Mouse (Mus musculus): ENCODE data around the gene Frem2. TPM values are rescaled to one million over a fixed set of nuclear protein-coding genes. Genes with fewer than 3 reads are reported as not detected.

The Frem2 gene
- polyA plus RNA-seq, 1 experiment from 2014 or later, result 6.7 TPM

DNA sequence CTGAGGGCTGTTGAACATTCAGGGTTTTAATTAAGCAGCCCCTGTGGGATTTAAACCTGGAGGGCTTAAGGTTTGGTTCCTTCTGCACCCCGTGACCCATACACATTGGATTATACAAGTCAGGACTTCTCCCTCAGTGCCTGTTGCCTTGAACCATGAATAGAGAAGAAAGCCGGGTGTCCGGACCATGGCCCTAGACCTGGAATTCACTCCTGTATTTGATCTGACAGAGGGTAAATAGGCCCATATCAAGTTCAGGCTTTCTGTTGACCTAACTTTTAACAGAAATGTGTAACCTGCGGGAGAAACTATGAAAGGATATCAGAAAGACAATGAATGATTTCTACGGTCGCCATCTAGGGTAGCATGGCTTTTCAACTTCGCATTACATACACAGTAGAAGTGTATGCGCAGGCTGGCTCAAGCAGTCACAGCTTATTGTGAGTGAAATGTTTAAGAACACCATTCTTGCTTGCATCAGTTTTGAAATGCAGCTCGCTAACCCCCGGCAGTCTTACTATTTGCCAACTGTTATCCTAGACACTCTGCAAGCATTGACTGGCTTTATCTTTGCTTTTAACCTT is 77.9 kb downstream of the Frem2 start:
- H3K4me1 ChIP-seq, result no peaks in the 10 kb centered on the region
- H3K4me3 ChIP-seq, result no peak overlapping the region
- no peaks in the 10 kb centered on the region for H3K27me3 ChIP-seq
- no peak for ATAC-seq (ENCODE audit: insufficient number of reproducible peaks, insufficient read depth, low FRiP score, low TSS enrichment)
- no peak overlapping the region for H3K9ac ChIP-seq
- no peaks in the 10 kb centered on the region for H3K36me3 ChIP-seq
- H3K27ac ChIP-seq, result no peak overlapping the region
- no peaks in the 10 kb centered on the region for H3K9me3 ChIP-seq
- no peak overlapping the region for H3K4me2 ChIP-seq (replicated peaks)
- WGBS, result 72% methylated on average over 10 of the region's 10 CpGs

GRCm38 (mm10) chr3:53576320-53577116 is 80.6 kb downstream of the Frem2 start:
- Histone ChIP-seq H3K4me3 (no peak overlapping the region), H3K9ac (no peak overlapping the region), H3K27ac (no peak overlapping the region), H3K27me3 (no peaks in the 10 kb centered on the region), H3K4me2 (replicated peaks) (no peak overlapping the region), H3K36me3 (no peaks in the 10 kb centered on the region), H3K4me1 (no peaks in the 10 kb centered on the region), H3K9me3 (no peaks in the 10 kb centered on the region)
- no peak for ATAC-seq (ENCODE audit: insufficient number of reproducible peaks, insufficient read depth, low FRiP score, low TSS enrichment)
- 56% methylated on average over 7 of the region's 7 CpGs for WGBS

GRCm38 (mm10) chr3:53574123-53574522 is 83.0 kb downstream of the Frem2 start:
- no peak overlapping the region for H3K27ac ChIP-seq
- 59% methylated on average over 9 of the region's 9 CpGs for WGBS
- H3K4me3 ChIP-seq, result no peak overlapping the region
- H3K9me3 ChIP-seq, result no peaks in the 10 kb centered on the region
- ATAC-seq (ENCODE audit: insufficient number of reproducible peaks, insufficient read depth, low FRiP score, low TSS enrichment), result no peak
- H3K4me1 ChIP-seq, result no peaks in the 10 kb centered on the region
- H3K4me2 ChIP-seq (replicated peaks), result no peak overlapping the region
- no peaks in the 10 kb centered on the region for H3K36me3 ChIP-seq
- no peak overlapping the region for H3K9ac ChIP-seq
- no peaks in the 10 kb centered on the region for H3K27me3 ChIP-seq

DNA sequence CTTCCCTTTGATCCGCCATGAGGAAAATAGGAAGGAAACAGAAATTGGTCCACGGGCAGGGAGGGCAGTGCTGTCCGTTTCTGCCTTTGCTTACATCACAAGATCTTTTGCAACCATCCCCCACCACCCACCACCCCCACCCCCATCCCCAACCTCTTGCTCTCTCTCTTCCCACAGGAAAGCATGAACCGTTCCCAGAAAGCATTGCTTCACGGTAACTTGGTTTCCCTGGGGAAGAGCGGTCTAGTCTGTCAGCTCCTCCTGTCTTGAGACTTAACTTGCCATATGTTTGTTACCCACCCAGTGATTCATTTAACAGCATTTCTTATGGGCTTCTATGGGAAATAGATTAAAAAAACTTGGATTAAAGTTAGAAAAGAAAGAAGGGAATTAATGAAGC is 85.5 kb downstream of the Frem2 start:
- 63% methylated on average over 6 of the region's 6 CpGs for WGBS
- H3K27me3 ChIP-seq, result no peaks in the 10 kb centered on the region
- no peak overlapping the region for H3K4me3 ChIP-seq
- no peak overlapping the region for H3K4me2 ChIP-seq (replicated peaks)
- no peak overlapping the region for H3K27ac ChIP-seq
- no peak overlapping the region for H3K9ac ChIP-seq
- no peaks in the 10 kb centered on the region for H3K4me1 ChIP-seq
- H3K36me3 ChIP-seq, result no peaks in the 10 kb centered on the region
- no peak for ATAC-seq (ENCODE audit: insufficient number of reproducible peaks, insufficient read depth, low FRiP score, low TSS enrichment)
- no peaks in the 10 kb centered on the region for H3K9me3 ChIP-seq

- WGBS, result 44% methylated on average over 7 of the region's 7 CpGs
- Histone ChIP-seq H3K4me2 (replicated peaks) (no peak overlapping the region), H3K36me3 (no peaks in the 10 kb centered on the region), H3K9ac (no peak overlapping the region), H3K4me1 (peaks cover 20% of the 10 kb centered on the region), H3K27ac (no peak overlapping the region), H3K4me3 (no peak overlapping the region), H3K27me3 (no peaks in the 10 kb centered on the region), H3K9me3 (no peaks in the 10 kb centered on the region)
- ATAC-seq (ENCODE audit: insufficient number of reproducible peaks, insufficient read depth, low FRiP score, low TSS enrichment), result no peak
These were observed 92.6 kb downstream of the Frem2 start for GRCm38 (mm10) chr3:53564521-53564920.

DNA sequence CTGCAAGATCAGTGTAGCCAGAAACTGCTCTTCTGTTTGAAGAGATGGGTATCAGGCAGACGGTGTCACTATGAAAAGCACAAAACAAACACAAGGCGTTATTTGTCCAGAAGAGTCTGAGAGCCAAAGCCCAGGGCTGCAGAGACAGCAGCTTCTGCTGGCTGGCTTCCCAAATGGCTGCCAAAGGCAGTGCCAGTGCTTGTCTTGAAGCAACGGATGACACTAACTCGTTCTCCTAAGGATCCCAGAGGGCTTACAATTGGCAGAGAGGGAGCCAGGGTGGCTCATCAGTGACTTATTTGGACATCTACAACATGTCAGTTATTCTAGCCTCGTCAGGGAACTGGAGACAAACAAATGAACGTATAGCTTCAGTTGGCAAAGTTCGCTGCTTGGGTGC is 93.4 kb downstream of the Frem2 start:
- Histone ChIP-seq H3K36me3 (no peaks in the 10 kb centered on the region), H3K4me3 (no peak overlapping the region), H3K9ac (no peak overlapping the region), H3K27ac (no peak overlapping the region), H3K4me1 (peaks cover 20% of the 10 kb centered on the region), H3K9me3 (no peaks in the 10 kb centered on the region), H3K4me2 (replicated peaks) (no peak overlapping the region), H3K27me3 (no peaks in the 10 kb centered on the region)
- WGBS, result 65% methylated on average over 7 of the region's 7 CpGs
- no peak for ATAC-seq (ENCODE audit: insufficient number of reproducible peaks, insufficient read depth, low FRiP score, low TSS enrichment)

GRCm38 (mm10) chr3:53561813-53562212 is 95.3 kb downstream of the Frem2 start:
- Histone ChIP-seq H3K27me3 (no peaks in the 10 kb centered on the region), H3K27ac (no peak overlapping the region), H3K9me3 (no peaks in the 10 kb centered on the region), H3K4me1 (peaks cover 20% of the 10 kb centered on the region), H3K9ac (no peak overlapping the region), H3K36me3 (no peaks in the 10 kb centered on the region), H3K4me2 (replicated peaks) (no peak overlapping the region), H3K4me3 (no peak overlapping the region)
- WGBS, result 48% methylated on average over 7 of the region's 7 CpGs
- no peak for ATAC-seq (ENCODE audit: insufficient number of reproducible peaks, insufficient read depth, low FRiP score, low TSS enrichment)

DNA sequence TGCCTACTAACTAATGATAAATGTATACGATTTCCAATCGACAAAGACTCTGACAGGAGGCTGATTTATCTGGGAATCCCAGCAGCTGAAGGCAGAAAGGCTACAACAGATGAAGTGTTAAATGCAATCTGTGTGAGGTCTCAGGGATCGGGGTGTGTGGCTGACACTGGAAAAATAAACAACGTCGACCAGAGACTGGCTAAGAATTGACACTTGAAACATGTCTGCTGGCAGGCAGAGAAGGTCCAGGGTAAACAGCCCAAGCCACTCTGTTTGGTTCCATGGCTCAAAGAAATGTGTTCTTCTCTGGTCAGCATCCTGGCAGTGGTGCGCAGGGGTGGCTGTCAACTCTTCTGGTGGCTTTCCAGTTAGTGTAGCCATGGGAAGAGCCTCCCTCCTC is 98.1 kb downstream of the Frem2 start:
- no peak overlapping the region for H3K27ac ChIP-seq
- ATAC-seq (ENCODE audit: insufficient number of reproducible peaks, insufficient read depth, low FRiP score, low TSS enrichment), result no peak
- H3K36me3 ChIP-seq, result no peaks in the 10 kb centered on the region
- no peak overlapping the region for H3K9ac ChIP-seq
- H3K9me3 ChIP-seq, result no peaks in the 10 kb centered on the region
- WGBS, result 57% methylated on average over 6 of the region's 6 CpGs
- no peaks in the 10 kb centered on the region for H3K27me3 ChIP-seq
- H3K4me1 ChIP-seq, result peaks cover 12% of the 10 kb centered on the region
- no peak overlapping the region for H3K4me2 ChIP-seq (replicated peaks)
- H3K4me3 ChIP-seq, result no peak overlapping the region

DNA sequence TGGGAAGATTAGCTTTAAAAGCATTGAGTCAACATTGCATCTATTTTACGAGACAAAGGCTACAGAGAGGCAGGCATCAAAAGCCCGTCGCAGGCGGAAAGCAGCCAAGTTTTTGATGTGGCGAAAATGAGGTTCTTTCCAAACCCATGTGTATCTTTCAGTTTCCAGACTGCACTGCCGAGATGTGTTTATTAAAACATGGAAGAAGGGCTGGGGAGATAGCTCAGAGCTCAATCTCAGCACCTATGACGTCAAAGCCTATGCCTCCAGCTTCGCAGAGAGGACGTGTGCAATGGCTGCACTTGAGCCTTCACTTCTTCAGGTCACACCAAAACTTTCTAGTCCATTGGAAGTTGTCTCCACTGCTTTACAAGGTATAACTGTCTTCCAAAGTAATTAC is 98.9 kb downstream of the Frem2 start:
- Histone ChIP-seq H3K9ac (no peak overlapping the region), H3K36me3 (no peaks in the 10 kb centered on the region), H3K27me3 (no peaks in the 10 kb centered on the region), H3K27ac (no peak overlapping the region), H3K4me3 (no peak overlapping the region), H3K4me1 (peaks cover 4% of the 10 kb centered on the region), H3K9me3 (no peaks in the 10 kb centered on the region), H3K4me2 (replicated peaks) (no peak overlapping the region)
- 84% methylated on average over 9 of the region's 9 CpGs for WGBS
- no peak for ATAC-seq (ENCODE audit: insufficient number of reproducible peaks, insufficient read depth, low FRiP score, low TSS enrichment)

DNA sequence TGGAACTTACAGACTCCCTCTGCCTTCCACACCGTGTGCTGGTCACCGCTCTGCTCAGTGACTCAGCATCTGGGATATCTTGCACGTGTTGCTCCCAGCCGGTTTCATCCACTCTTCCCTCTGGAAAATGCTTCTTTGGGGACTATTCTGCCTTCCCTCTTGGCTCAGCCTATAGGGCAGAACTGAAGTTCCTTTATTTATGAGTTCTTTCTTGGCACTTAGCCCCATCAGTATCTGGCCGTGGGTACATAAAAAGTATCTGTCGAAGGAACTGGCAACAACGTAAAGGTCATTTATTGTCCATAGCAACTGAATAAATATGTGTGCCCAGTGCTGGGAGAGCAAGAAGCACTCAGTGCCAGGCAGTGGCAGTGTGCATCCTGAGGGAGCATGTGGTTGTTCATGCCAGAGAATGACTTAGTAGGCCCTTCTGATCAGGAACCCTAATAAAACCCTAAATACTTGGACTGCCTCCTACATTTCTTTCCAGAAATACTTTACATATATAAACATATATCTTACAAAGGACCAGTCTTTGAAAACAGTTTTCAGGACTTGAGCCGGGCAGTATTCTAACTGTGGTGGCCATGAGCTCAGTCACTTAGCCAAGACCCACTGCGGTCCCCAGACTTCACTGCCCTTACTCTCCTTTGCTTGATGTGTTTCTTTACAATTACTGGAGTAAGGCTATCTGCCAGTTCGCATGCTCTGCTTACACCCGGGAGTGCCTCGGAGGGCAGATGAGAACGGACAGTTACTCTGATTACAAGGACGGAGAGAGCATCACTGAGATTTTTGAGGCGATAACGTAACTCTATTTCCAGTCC is 99.6 kb downstream of the Frem2 start:
- Histone ChIP-seq H3K27ac (no peak overlapping the region), H3K27me3 (no peaks in the 10 kb centered on the region), H3K4me2 (replicated peaks) (no peak overlapping the region), H3K4me1 (no peaks in the 10 kb centered on the region; the same call in 1 of the 2 replicates), H3K36me3 (no peaks in the 10 kb centered on the region), H3K9ac (no peak overlapping the region), H3K4me3 (no peak overlapping the region), H3K9me3 (no peaks in the 10 kb centered on the region)
- ATAC-seq (ENCODE audit: insufficient number of reproducible peaks, insufficient read depth, low FRiP score, low TSS enrichment), result no peak
- WGBS, result 86% methylated on average over 16 of the region's 16 CpGs

DNA sequence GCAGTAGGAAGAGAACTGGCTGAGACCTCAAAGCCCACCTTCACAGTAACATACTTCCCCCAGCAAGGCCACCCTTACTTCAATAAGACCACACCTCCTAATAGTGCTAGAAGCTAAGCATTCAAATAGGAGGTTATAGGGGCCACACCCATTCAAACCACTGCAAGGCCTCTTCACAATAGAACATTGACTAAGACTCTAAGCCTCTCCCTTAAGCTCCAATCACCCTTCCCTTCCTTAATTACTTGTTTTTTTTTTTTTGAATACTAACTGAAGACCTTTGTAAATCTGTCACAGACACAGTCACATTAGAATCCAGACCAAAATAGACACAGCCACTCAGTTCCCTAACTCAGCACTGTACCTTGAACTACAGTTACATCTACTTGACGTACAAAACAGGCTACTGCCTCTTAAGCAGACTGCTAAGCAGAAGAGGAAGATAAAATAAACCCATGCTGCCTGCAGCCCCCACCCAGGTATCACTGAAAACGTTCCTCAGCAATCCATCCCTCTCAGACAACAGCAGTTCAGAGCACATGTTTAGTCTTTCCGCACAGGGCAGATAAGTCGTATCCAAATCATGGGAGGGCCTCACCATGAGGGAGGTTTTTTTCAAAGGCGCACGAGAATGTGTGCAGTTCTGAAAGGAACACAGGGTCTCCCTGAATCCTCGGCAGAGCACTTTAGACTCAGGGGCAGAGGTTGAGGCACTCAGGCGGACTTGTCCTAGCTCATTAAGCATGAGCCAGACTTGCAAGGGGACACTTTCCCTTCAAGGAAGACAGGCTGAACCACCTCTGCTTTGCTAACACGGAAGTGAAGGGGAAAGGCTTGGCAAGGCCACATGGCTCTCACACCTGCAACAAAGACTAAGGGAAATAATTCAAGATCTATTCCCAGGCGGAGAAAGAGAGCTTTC is 101.9 kb downstream of the Frem2 start:
- Histone ChIP-seq H3K4me2 (replicated peaks) (no peak overlapping the region), H3K27me3 (no peaks in the 10 kb centered on the region)
- WGBS, result 57% methylated on average over 10 of the region's 10 CpGs

More for the DNA sequence above, 101.9 kb downstream of the Frem2 start:
- Histone ChIP-seq H3K9ac (no peak overlapping the region), H3K27ac (no peak overlapping the region), H3K9me3 (no peaks in the 10 kb centered on the region), H3K36me3 (no peaks in the 10 kb centered on the region), H3K4me3 (no peak overlapping the region), H3K4me1 (no peaks in the 10 kb centered on the region)
- no peak for ATAC-seq (ENCODE audit: insufficient number of reproducible peaks, insufficient read depth, low FRiP score, low TSS enrichment)
